Mouse (Mus musculus) central nervous system, embryonic 18 days (tissue): ENCODE measurements around the gene Herc4. TPM values are rescaled to one million over a fixed set of nuclear protein-coding genes. Genes with fewer than 3 reads are reported as not detected.

ENCODE experiments used
- polyA plus RNA-seq: library from polyadenylated mRNA; depleted of rRNA; stranded (reverse); fragments of >200 nt; gene quantifications from 2 replicates; pipeline ENCODE4 v1.2.3, GENCODE M21; 2012; rRNA removed

Herc4 gene
- polyA plus RNA-seq: 42.5 and 43.4 TPM in 2 replicates

DNA sequence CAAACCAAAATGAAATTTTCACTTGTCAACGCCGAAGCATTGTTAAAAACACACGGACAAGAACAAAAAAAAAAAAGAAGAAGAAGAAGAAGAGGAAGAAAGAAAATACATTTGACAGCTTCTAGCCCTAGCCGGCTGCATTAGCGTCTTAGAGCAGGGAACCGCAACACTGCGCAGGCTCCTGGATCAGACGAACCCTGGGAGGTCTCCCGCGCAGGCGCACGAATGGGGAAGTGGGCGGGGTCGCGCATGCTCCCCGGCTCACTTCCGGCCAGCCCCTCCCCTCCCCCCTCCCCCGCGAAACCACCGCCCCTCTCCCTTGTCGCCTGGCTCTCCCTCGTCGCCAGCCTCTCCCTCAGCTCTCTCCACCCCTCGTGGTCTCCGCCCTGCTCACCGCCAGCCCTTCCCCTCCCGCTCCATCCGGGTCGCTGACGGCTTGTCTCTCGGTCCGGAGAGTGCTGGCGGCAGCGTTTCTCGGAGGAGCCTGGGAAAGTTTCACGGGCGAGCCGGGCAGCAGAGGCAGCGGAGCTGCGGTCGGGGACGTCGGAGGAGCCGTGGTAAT is at the start of gene Herc4:
TSS of gene Herc4 (plus strand) at position 318 of the 562 bp plus-strand sequence.

DNA sequence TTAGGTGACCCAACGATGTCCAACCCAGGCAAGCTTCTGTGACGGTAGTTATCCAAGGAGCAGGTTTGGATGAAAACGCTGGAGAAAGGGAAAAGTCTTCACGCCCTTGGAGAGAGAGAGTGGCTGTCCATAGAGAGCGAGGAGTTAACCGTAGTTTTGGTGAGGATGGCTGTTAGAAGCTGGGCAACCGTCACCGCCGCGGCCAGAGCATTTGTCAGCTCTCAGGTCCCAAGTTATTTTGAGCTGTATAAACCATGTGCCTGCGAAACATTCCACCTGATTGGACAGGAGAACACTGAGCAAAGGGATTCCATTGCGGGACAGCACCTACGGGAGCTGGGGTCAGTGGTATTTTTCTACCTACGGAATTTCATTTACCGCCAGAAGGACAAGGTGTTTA is 39.9 kb upstream of the Herc4 start, which contains the start of gene Mypn:
TSS of gene Mypn (minus strand) at position 225 of the 400 bp plus-strand sequence.

Other genes with a start within 250 kb of the Herc4 start
- gene Hnrnph3, start 219.6 kb upstream of the Herc4 start, polyA plus RNA-seq: 102 and 109 TPM in 2 replicates
- 1.9 TPM in 2 replicates for gene Pbld2, start 219.5 kb upstream of the Herc4 start, polyA plus RNA-seq
- 0.13 and 0.27 TPM in 2 replicates for gene Pbld1, start 183.6 kb upstream of the Herc4 start, polyA plus RNA-seq
- gene Atoh7, start 144.2 kb upstream of the Herc4 start, polyA plus RNA-seq: 1.2 and 3.0 TPM in 2 replicates
- 0.53 and 1.1 TPM in 2 replicates for gene Mypn, start 39.9 kb upstream of the Herc4 start, polyA plus RNA-seq
- 15.0 and 15.7 TPM in 2 replicates for gene Sirt1, start 137.9 kb downstream of the Herc4 start, polyA plus RNA-seq
- gene Dnajc12, start 138.6 kb downstream of the Herc4 start, polyA plus RNA-seq: 10.1 and 12.3 TPM in 2 replicates
- gene Gm7075, start 178.0 kb downstream of the Herc4 start, polyA plus RNA-seq: not detected in 2 replicates
- gene Ctnna3, start 186.3 kb downstream of the Herc4 start, polyA plus RNA-seq: 0.23 and 0.35 TPM in 2 replicates